Mouse (Mus musculus): ENCODE results near the gene Ftl1-ps1. TPM values are rescaled to one million over a fixed set of nuclear protein-coding genes. Genes with fewer than 3 reads are reported as not detected.

Gene Ftl1-ps1
- polyA plus RNA-seq, 1 experiment from 2014 or later, result 94.5 TPM

DNA sequence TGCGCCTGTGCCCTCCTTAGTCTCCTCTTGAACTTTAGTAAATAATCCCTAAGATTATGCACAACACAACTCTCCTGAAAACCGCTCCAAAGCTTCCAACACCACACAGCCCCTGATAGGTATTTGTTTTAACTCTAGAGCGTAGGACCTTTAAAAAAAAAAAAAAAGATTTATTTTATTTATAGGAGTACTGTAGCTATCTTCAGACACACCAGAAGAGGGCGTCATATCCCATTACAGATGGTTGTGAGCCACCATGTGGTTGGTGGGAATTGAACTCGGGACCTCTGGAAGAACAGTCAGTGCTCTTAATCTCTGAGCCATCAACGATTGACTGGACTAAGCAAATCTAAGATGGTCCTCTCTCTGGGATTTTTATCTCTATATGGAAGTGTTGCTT is 9.8 kb upstream of the Ftl1-ps1 start:
- H3K4me1 ChIP-seq (replicated peaks; ENCODE audit: control insufficient read depth, insufficient read depth, low read length), result no peaks in the 10 kb centered on the region
- peak overlapping the region; percentile 50; the same call in 1 of the 2 replicates for H3K4me2 ChIP-seq (replicated peaks; ENCODE audit: low read depth, low read length)
- H3K9ac ChIP-seq (ENCODE audit: low read depth, low read length), result no peak overlapping the region
- H3K27me3 ChIP-seq (ENCODE audit: control insufficient read depth, insufficient read depth, low read length), result no peaks in the 10 kb centered on the region
- no peaks in the 10 kb centered on the region for H3K36me3 ChIP-seq (ENCODE audit: control insufficient read depth, insufficient read depth, low read length)
- H3K27ac ChIP-seq (ENCODE audit: low read depth, low read length), result no peak overlapping the region
- H3K4me3 ChIP-seq (ENCODE audit: low read depth, low read length), result no peak overlapping the region
- no peaks in the 10 kb centered on the region for H3K9me3 ChIP-seq (ENCODE audit: control insufficient read depth, low read length)
- no peak for ATAC-seq (ENCODE audit: low FRiP score)
- WGBS, result 68% methylated on average over 6 of the region's 6 CpGs
- DNase-seq (ENCODE audit: low spot score), result no peak

DNA sequence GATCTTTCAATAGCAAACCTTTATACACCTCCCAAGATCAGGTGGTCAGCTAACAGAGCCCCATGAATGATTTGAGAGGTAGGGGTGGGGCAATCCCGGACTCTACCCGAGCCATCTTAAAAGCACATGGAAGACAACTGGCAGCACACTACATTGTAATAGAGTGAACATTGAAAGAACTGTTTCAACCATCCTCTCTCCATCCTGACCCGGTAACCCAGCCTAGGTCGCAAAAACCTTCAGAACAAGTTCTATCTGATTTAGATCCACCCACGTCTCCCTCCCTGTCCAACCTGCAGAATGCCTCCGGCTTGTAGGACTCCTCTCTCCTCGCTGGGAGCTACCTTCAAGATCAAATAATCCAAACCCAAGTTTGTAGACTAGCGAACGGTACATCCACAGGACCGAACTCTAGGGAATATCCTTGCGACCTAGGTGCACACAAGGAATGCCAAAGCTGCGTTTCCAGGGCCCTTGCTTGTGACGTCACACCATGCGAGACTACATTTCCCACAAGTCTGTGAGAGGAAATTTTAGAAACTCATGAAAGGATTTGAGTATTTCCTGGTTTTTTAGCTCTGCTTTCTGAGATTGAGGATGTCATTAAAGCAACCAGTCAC is 9.0 kb upstream of the Ftl1-ps1 start, which contains the start of gene Zfp72:
Gene Zfp72, minus strand, starts transcription at position 466 of the 620 bp plus-strand sequence.
- H3K4me2 ChIP-seq (replicated peaks; ENCODE audit: low read depth, low read length), result peak within 1 kb of the TSS; percentile 50
- no peaks in the 10 kb centered on the region for H3K4me1 ChIP-seq (replicated peaks; ENCODE audit: control insufficient read depth, insufficient read depth, low read length)
- no peaks in the 10 kb centered on the region for H3K36me3 ChIP-seq (ENCODE audit: control insufficient read depth, insufficient read depth, low read length)
- DNase-seq (ENCODE audit: low spot score) (peak; percentile 73), ATAC-seq (ENCODE audit: low FRiP score) (peak; percentile 93)
- no peaks in the 10 kb centered on the region for H3K9me3 ChIP-seq (ENCODE audit: control insufficient read depth, low read length)
- H3K9ac ChIP-seq (ENCODE audit: low read depth, low read length), result peak within 1 kb of the TSS; percentile 65
- H3K27ac ChIP-seq (ENCODE audit: low read depth, low read length), result no peak within 1 kb of the TSS
- under 1% methylated on average over 14 of the region's 14 CpGs for WGBS
- H3K4me3 ChIP-seq (ENCODE audit: low read depth, low read length), result peak within 1 kb of the TSS; percentile 56
- no peaks in the 10 kb centered on the region for H3K27me3 ChIP-seq (ENCODE audit: control insufficient read depth, insufficient read depth, low read length)

- ATAC-seq (ENCODE audit: low FRiP score), result peak; percentile 38
- Histone ChIP-seq H3K27ac (ENCODE audit: low read depth, low read length) (no peak overlapping the region), H3K27me3 (ENCODE audit: control insufficient read depth, insufficient read depth, low read length) (no peaks in the 10 kb centered on the region)
Measured at GRCm38 (mm10) chr13:74391156-74391555, 8.3 kb upstream of the Ftl1-ps1 start.

GRCm38 (mm10) chr13:74439895-74440294 is 40.4 kb downstream of the Ftl1-ps1 start:
- ATAC-seq (ENCODE audit: low FRiP score) (no peak), DNase-seq (ENCODE audit: low spot score) (no peak)
- Histone ChIP-seq H3K9ac (ENCODE audit: low read depth, low read length) (no peak overlapping the region), H3K4me3 (ENCODE audit: low read depth, low read length) (no peak overlapping the region), H3K9me3 (ENCODE audit: control insufficient read depth, low read length) (peaks cover 6% of the 10 kb centered on the region; the same call in 1 of the 2 replicates), H3K4me1 (replicated peaks; ENCODE audit: control insufficient read depth, insufficient read depth, low read length) (no peaks in the 10 kb centered on the region), H3K4me2 (replicated peaks; ENCODE audit: low read depth, low read length) (no peak overlapping the region), H3K27me3 (ENCODE audit: control insufficient read depth, insufficient read depth, low read length) (no peaks in the 10 kb centered on the region), H3K36me3 (ENCODE audit: control insufficient read depth, insufficient read depth, low read length) (no peaks in the 10 kb centered on the region; the same call in 1 of the 2 replicates), H3K27ac (ENCODE audit: low read depth, low read length) (no peak overlapping the region)
- whole genome bisulfite sequencing, result 30% methylated on average over 19 of the region's 19 CpGs

More at GRCm38 (mm10) chr13:74391156-74391555, 8.3 kb upstream of the Ftl1-ps1 start:
- Histone ChIP-seq H3K4me3 (ENCODE audit: low read depth, low read length) (no peak overlapping the region), H3K4me2 (replicated peaks; ENCODE audit: low read depth, low read length) (no peak overlapping the region), H3K9me3 (ENCODE audit: control insufficient read depth, low read length) (no peaks in the 10 kb centered on the region), H3K36me3 (ENCODE audit: control insufficient read depth, insufficient read depth, low read length) (no peaks in the 10 kb centered on the region), H3K9ac (ENCODE audit: low read depth, low read length) (no peak overlapping the region), H3K4me1 (replicated peaks; ENCODE audit: control insufficient read depth, insufficient read depth, low read length) (no peaks in the 10 kb centered on the region)
- DNase-seq (ENCODE audit: low spot score), result no peak
- 78% methylated on average over 2 of the region's 2 CpGs for WGBS

MicroRNAs within 50 kb of the gene (microRNA counts, 519-probe panel; counts per million panel counts)
- not detected for microRNA mmu-miR-692

Other genes with a start within 250 kb of the Ftl1-ps1 start
- 82.2 and 82.7 TPM in 2 replicates for gene Exoc3, start 191.0 kb upstream of the Ftl1-ps1 start, polyA plus RNA-seq (2014; fragmentation: Nextera tagmentation; extraction: Ambion mirVana)
- 1.4 and 1.5 TPM in 2 replicates for gene Ahrr, start 107.4 kb upstream of the Ftl1-ps1 start, polyA plus RNA-seq (2014; fragmentation: Nextera tagmentation; extraction: Ambion mirVana)
- gene Pdcd6, start 82.1 kb upstream of the Ftl1-ps1 start, polyA plus RNA-seq (2014; fragmentation: Nextera tagmentation; extraction: Ambion mirVana), result 126 and 132 TPM in 2 replicates
- gene Sdha, start 49.4 kb upstream of the Ftl1-ps1 start, polyA plus RNA-seq (2014; fragmentation: Nextera tagmentation; extraction: Ambion mirVana), result 196 and 230 TPM in 2 replicates
- 62.1 and 62.2 TPM in 2 replicates for gene Ccdc127, start 49.4 kb upstream of the Ftl1-ps1 start, polyA plus RNA-seq (2014; fragmentation: Nextera tagmentation; extraction: Ambion mirVana)
- gene Lrrc14b, start 35.7 kb upstream of the Ftl1-ps1 start, polyA plus RNA-seq (2014; fragmentation: Nextera tagmentation; extraction: Ambion mirVana), result not detected in 2 replicates
- gene Zfp72, start 8.9 kb upstream of the Ftl1-ps1 start, polyA plus RNA-seq (2014; fragmentation: Nextera tagmentation; extraction: Ambion mirVana), result 5.0 and 5.5 TPM in 2 replicates
- gene Zfp825, start 94.3 kb downstream of the Ftl1-ps1 start, polyA plus RNA-seq (2014; fragmentation: Nextera tagmentation; extraction: Ambion mirVana), result 19.1 and 21.6 TPM in 2 replicates
- gene Erap1, start 239.9 kb downstream of the Ftl1-ps1 start, polyA plus RNA-seq (2014; fragmentation: Nextera tagmentation; extraction: Ambion mirVana), result 5.9 and 6.4 TPM in 2 replicates

All from hindbrain, embryonic 11.5 days (tissue).